15 mouse cellular contexts compared by ENCODE assay signal in the genomic region with DNA sequence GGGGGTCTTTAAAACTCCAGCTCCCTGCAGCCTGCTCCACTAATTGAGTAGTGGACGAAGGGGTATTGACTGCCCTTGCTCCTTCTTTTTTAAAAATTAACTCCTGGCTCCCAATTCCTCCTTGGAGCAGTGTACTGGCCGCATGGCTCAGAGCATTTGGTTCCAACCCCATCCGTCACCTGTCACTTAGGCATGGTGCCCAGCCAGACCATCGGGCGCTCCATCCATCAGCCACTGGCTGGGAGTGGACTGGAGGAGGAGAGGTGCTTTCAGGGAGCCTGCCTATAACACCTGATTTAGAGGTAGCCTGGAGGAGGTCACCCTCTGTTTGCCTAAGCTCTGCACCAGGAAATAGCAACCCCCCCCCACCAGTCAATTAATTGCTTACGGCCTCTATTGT.
DNase-seq lines count a peak whose midpoint lies in the region; ATAC-seq and TF ChIP-seq lines count a peak whose summit lies in the region.
"Had no signal": no experiment of that assay in that cellular context is flagged by ENCODE, and none has a peak within 500 bp of the region (broad histone marks: within the 10 kb centered on the region; RNA-seq: fewer than 3 reads in every experiment).

No protein-coding gene starts in this region.

- no peak overlapping the region for H3K27ac ChIP-seq in kidney, adult 2 months (ENCODE audit: insufficient read depth, low read depth, low read length)
- peak overlapping the region; percentile 40 for H3K27ac ChIP-seq in hindbrain, embryonic 16.5 days (ENCODE audit: low read depth, low read length)
- H3K27ac ChIP-seq: heart, embryonic 10.5 days; liver, embryonic 12.5 days; midbrain, embryonic 12.5 days had no signal

- no peaks in the 10 kb centered on the region for H3K27me3 ChIP-seq in kidney, adult 2 months (replicated peaks; ENCODE audit: control insufficient read depth, insufficient read depth, low read length)
- H3K27me3 ChIP-seq in hindbrain, embryonic 16.5 days (replicated peaks; ENCODE audit: control insufficient read depth, insufficient read depth, low read length), result no peaks in the 10 kb centered on the region

- H3K9me3 ChIP-seq in hindbrain, embryonic 16.5 days (ENCODE audit: control insufficient read depth, low read length), result no peaks in the 10 kb centered on the region
- H3K9me3 ChIP-seq: heart, embryonic 10.5 days; liver, embryonic 12.5 days; midbrain, embryonic 12.5 days had no signal

- DNase-seq in kidney, adult 2 months, result peak; percentile 14
- no peak for DNase-seq in kidney, postnatal 25 days
- peak; percentile 93 for DNase-seq in brain, adult 2 months (ENCODE audit: low read depth, low spot score)
- DNase-seq in cerebellum, adult 18-20 months, result peak; percentile 92
- DNase-seq in spleen, postnatal 36 days (ENCODE audit: low spot score in 2 of 2), result no peak
- DNase-seq in layer of hippocampus, postnatal 36 days, result no peak
- DNase-seq: heart, postnatal 4 days; lung, postnatal 10 days; right cerebral cortex, postnatal 25 days; thymus, postnatal 25 days had no signal

- H3K36me3 ChIP-seq in kidney, adult 2 months (ENCODE audit: control insufficient read depth, insufficient read depth, low read length), result no peaks in the 10 kb centered on the region
- H3K36me3 ChIP-seq in hindbrain, embryonic 16.5 days (ENCODE audit: control insufficient read depth, insufficient read depth, low read length), result no peaks in the 10 kb centered on the region
- H3K36me3 ChIP-seq: heart, embryonic 10.5 days; liver, embryonic 12.5 days; midbrain, embryonic 12.5 days had no signal

- TF ChIP-seq CTCF in kidney, adult 2 months (conservative IDR thresholded peaks at IDR 0.05; ENCODE audit: insufficient read depth, insufficient read length, low read depth, low read length), result no peak

- 31% methylated on average over 6 of the region's 6 CpGs for WGBS in kidney, adult 2 months
- 33% methylated on average over 6 of the region's 6 CpGs for WGBS in hindbrain, embryonic 16.5 days

- no peak overlapping the region for H3K9ac ChIP-seq in hindbrain, embryonic 16.5 days (ENCODE audit: low read depth, low read length)
- H3K9ac ChIP-seq: liver, embryonic 12.5 days; midbrain, embryonic 12.5 days had no signal

- H3K4me2 ChIP-seq in hindbrain, embryonic 16.5 days (ENCODE audit: low read length), result no peak overlapping the region
- H3K4me2 ChIP-seq: liver, embryonic 12.5 days; midbrain, embryonic 12.5 days had no signal

- no peak for TF ChIP-seq POLR2A in kidney, adult 2 months (IDR thresholded peaks at IDR 0.05; ENCODE audit: low read depth, low read length)

- H3K4me3 ChIP-seq in kidney, adult 2 months (ENCODE audit: insufficient read depth, low read depth, low read length), result no peak overlapping the region
- H3K4me3 ChIP-seq in hindbrain, embryonic 16.5 days (ENCODE audit: low read length), result no peak overlapping the region
- H3K4me3 ChIP-seq: heart, embryonic 10.5 days; liver, embryonic 12.5 days; midbrain, embryonic 12.5 days had no signal

- ATAC-seq in hindbrain, embryonic 16.5 days, result peak; percentile 73
- ATAC-seq: activated CD4-positive, CD25-positive, alpha-beta regulatory T cell, adult 4 months; liver, embryonic 12.5 days had no signal

- no peaks in the 10 kb centered on the region for H3K4me1 ChIP-seq in kidney, adult 2 months (ENCODE audit: control insufficient read depth, insufficient read depth, low read length)
- peaks cover 33% of the 10 kb centered on the region for H3K4me1 ChIP-seq in hindbrain, embryonic 16.5 days (ENCODE audit: control insufficient read depth, insufficient read depth, low read depth, low read length)

Comparison
In these comparisons a context has a peak if more than half of its experiments do, and no peak if none do; other contexts are left out.
1. DNase-seq: peak in kidney, adult 2 months (single experiment), brain, adult 2 months (single experiment) and cerebellum, adult 18-20 months (2 of 2); none in kidney, postnatal 25 days (0 of 2), spleen, postnatal 36 days (0 of 2) and layer of hippocampus, postnatal 36 days (0 of 2).